Mouse (Mus musculus): ENCODE data around the gene Gabarap.
"Not testable (repeated sequence)": the region's sequence is repeated elsewhere in the genome, so short reads cannot be mapped to it uniquely, and the experiment has no call there.

- not testable (repeated sequence) for TF ChIP-seq CTCF, POLR2A (IDR thresholded peaks at IDR 0.05; ENCODE audit: insufficient read depth, low read depth, low read length)
Observed at GRCm38 (mm10) chr11:69955618-69956017, 35.3 kb upstream of the Gabarap start.

Measured in olfactory bulb, adult 2 months (tissue).